Mouse (Mus musculus) testis, postnatal 14 days (tissue): ENCODE results near the gene Sgce.

Source experiments
- DNase-seq: peaks from one replicate; pipeline ENCODE4 v3.0.0; 2021; ENCODE audit warnings: low spot score

Gene Sgce

DNA sequence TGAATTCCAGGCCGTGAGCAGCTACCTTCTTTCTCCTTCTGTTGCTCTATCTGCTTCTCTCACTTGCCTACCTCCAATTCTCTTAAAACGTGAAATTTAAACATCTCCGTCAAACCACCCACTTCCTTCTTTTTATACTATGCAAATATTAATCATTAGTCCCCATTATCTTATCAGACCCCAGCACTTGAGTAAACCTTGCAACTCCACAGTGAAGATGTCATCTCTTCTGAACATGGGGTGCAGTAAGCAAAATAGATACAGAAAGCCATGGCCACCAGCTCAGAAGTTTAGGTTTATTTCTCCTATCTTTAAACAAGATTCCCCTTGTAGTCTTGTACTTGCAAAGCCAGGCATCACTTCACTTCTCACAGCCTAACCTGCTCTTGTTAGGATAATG is 99.7 kb downstream of the Sgce start:
- no peak for DNase-seq

DNA sequence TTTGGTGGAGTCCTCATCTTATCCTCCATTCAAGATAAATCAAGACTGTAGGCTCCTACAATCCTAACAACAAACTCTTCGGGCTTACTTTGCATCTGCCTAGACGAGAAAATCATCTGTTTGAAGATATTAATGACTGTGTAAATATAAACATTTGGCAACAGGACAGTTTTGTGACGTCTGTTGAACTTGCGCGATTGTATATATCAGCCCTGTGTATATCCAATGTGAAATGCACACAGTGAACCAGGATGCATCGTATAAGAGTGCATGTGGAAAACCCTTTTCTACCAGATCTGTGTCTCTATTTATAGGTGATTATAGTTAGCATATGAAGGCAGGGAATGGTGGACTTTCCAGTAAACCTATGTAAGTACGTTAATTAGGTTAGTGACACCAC is 104.9 kb downstream of the Sgce start:
- DNase-seq, result no peak

DNA sequence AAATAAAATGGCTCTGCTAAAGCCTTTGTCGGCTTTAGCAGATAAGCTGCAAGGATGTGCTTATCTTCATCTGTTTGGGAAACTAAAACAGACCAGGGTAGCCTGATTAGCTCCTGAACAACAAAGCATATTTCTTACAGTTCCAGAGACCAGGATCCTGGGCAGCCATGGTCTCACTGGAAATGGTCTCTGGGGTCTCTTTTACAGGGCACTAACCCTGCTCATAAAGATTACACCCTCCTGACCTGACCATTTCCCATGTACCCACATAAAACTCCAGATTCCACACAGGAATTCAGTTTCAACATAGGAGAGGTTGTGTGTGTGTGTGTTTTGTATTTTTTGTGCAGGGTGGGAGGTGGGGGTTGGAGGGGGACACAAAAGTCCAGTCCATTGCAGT is 112.2 kb downstream of the Sgce start:
- no peak for DNase-seq

DNA sequence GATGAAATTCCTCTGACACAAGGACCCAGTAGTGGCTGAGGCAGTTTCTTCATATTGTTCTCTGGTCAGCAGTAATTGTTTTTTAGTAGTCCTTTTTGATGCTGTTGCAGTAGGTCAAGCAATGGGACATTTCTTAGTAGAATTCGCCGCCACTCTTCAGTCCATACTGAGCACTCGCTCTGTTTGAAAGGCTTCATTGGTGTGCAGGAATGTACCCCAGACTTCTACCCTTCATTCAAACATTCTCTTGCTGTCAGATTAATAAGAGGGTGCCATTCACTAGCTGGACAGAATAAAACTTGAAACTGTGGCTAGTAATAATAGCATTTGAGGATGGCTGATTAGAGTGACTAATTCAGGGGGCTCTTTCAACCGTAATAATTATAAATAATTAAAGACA is 113.8 kb downstream of the Sgce start:
- no peak for DNase-seq

DNA sequence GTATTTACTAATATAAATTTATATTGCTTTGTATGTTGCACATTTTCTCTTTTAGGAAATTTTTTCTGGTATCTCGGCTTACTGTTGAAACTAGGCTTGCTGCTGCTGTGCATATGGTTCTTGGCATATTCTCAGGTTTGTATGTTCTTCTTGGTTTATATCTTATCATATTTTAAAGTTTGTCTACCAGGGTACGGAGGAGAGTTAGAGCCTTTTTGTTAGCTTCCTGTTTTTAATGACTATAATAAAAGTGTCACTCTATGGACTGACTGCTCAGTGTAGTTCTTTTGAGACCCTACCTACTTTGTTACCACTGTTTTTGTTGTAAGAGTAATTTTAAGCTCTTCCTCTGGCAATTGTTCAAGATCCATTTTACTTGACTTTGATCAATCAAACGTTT is 115.5 kb downstream of the Sgce start:
- no peak for DNase-seq
